Mouse (Mus musculus): ENCODE measurements around the gene Cmc1. TPM values are rescaled to one million over a fixed set of nuclear protein-coding genes. Genes with fewer than 3 reads are reported as not detected.
"Not testable (repeated sequence)": the region's sequence is repeated elsewhere in the genome, so short reads cannot be mapped to it uniquely, and the experiment has no call there.

The Cmc1 gene
- polyA plus RNA-seq, 1 experiment from 2014 or later = 61.1 TPM

DNA sequence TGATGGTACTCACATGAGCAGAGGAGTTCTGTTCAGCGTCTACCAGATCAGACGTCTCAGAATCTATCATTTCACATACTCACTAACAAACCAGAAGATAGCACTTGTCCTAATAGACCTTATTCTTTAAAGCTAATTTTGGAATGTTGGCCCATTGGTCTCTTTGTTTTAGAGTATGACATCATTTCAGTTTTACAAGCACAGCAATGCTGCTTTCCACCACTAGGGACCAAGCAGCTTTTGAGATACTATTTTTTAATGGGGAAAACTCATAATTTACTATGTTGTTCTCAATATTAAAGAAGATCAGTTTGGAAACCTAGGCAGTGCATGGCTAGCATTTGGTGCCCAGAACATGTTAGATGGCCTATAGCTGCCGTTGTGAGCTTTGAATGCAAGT lies 7.3 kb upstream of the Cmc1 start:
- Histone ChIP-seq H3K36me3 (ENCODE audit: control insufficient read depth, insufficient read depth, low read length) (no peaks in the 10 kb centered on the region), H3K9me3 (ENCODE audit: control insufficient read depth, low read length) (no peaks in the 10 kb centered on the region), H3K4me1 (replicated peaks; ENCODE audit: control insufficient read depth, insufficient read depth, low read length) (no peaks in the 10 kb centered on the region), H3K4me2 (ENCODE audit: low read length) (no peak overlapping the region), H3K27ac (ENCODE audit: low read depth) (no peak overlapping the region), H3K27me3 (replicated peaks; ENCODE audit: control insufficient read depth, insufficient read depth, low read length) (no peaks in the 10 kb centered on the region), H3K9ac (ENCODE audit: low read length) (no peak overlapping the region), H3K4me3 (ENCODE audit: low read depth, low read length) (no peak overlapping the region)
- DNase-seq (ENCODE audit: low spot score) = no peak
- no peak for ATAC-seq (replicated peaks; ENCODE audit: low FRiP score, low TSS enrichment, low read depth)
- 87% methylated on average over 3 of the region's 3 CpGs for WGBS

DNA sequence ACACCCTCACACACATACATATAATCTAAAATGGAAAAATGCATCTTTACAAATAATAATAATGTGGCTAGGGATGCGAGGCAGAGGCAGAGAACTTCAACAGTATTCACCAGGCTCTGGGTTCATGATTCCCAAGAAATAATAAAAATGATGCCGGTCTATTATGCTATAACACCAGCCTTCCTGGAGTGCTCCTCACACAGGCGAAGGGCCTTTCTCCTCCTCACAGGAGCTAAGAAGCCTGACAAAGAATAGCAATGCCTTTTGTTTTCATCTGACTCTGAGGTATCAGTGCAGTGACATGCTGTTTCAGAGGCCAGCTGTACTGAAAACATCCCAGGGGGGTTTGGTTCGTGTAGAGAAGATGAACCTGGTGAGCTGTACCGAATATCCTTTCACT lies 4.7 kb upstream of the Cmc1 start:
- Histone ChIP-seq H3K4me2 (ENCODE audit: low read length) (no peak overlapping the region), H3K36me3 (ENCODE audit: control insufficient read depth, insufficient read depth, low read length) (no peaks in the 10 kb centered on the region), H3K9me3 (ENCODE audit: control insufficient read depth, low read length) (no peaks in the 10 kb centered on the region), H3K27me3 (replicated peaks; ENCODE audit: control insufficient read depth, insufficient read depth, low read length) (no peaks in the 10 kb centered on the region), H3K9ac (ENCODE audit: low read length) (no peak overlapping the region), H3K27ac (ENCODE audit: low read depth) (no peak overlapping the region), H3K4me3 (ENCODE audit: low read depth, low read length) (no peak overlapping the region), H3K4me1 (replicated peaks; ENCODE audit: control insufficient read depth, insufficient read depth, low read length) (no peaks in the 10 kb centered on the region)
- 95% methylated on average over 5 of the region's 5 CpGs for WGBS
- ATAC-seq (replicated peaks; ENCODE audit: low FRiP score, low TSS enrichment, low read depth) = no peak
- no peak for DNase-seq (ENCODE audit: low spot score)

DNA sequence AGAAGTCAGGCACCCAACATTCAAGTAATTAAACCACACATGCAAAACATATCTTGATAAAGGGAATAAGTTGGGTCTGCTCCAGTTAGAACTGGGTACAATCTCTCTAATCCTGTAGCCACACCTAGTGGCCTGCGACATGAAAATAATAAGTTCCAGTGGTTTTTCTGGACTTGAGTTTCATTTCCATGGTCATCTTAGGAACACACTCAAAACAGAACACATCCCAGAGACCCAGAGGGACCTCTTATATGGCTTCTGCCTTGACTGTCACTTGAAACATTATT lies 1.2 kb upstream of the Cmc1 start:
- ATAC-seq (replicated peaks; ENCODE audit: low FRiP score, low TSS enrichment, low read depth) (no peak), DNase-seq (ENCODE audit: low spot score) (peak; percentile 44)
- 91% methylated on average over 1 of the region's 1 CpGs for WGBS
- Histone ChIP-seq H3K36me3 (ENCODE audit: control insufficient read depth, insufficient read depth, low read length) (no peaks in the 10 kb centered on the region), H3K4me1 (replicated peaks; ENCODE audit: control insufficient read depth, insufficient read depth, low read length) (peaks cover 8% of the 10 kb centered on the region; the same call in 1 of the 2 replicates), H3K27ac (ENCODE audit: low read depth) (no peak overlapping the region), H3K9me3 (ENCODE audit: control insufficient read depth, low read length) (no peaks in the 10 kb centered on the region), H3K9ac (ENCODE audit: low read length) (no peak overlapping the region), H3K4me3 (ENCODE audit: low read depth, low read length) (no peak overlapping the region), H3K27me3 (replicated peaks; ENCODE audit: control insufficient read depth, insufficient read depth, low read length) (no peaks in the 10 kb centered on the region), H3K4me2 (ENCODE audit: low read length) (no peak overlapping the region)

- Histone ChIP-seq H3K27ac (ENCODE audit: low read depth) (no peak overlapping the region), H3K4me2 (ENCODE audit: low read length) (peak overlapping the region; percentile 5), H3K4me1 (replicated peaks; ENCODE audit: control insufficient read depth, insufficient read depth, low read length) (peaks cover 8% of the 10 kb centered on the region; the same call in 1 of the 2 replicates), H3K9me3 (ENCODE audit: control insufficient read depth, low read length) (no peaks in the 10 kb centered on the region), H3K4me3 (ENCODE audit: low read depth, low read length) (peak overlapping the region; percentile 75; the same call in 1 of the 2 replicates), H3K9ac (ENCODE audit: low read length) (no peak overlapping the region), H3K27me3 (replicated peaks; ENCODE audit: control insufficient read depth, insufficient read depth, low read length) (no peaks in the 10 kb centered on the region), H3K36me3 (ENCODE audit: control insufficient read depth, insufficient read depth, low read length) (no peaks in the 10 kb centered on the region; the same call in 1 of the 2 replicates)
- peak; percentile 56 for ATAC-seq (replicated peaks; ENCODE audit: low FRiP score, low TSS enrichment, low read depth)
- no peak for DNase-seq (ENCODE audit: low spot score)
- WGBS = 74% methylated on average over 20 of the region's 20 CpGs
Measured at GRCm38 (mm10) chr9:118150429-118151220, 648 bp upstream of the Cmc1 start.

- H3K4me1 ChIP-seq (replicated peaks; ENCODE audit: control insufficient read depth, insufficient read depth, low read length); H3K9ac ChIP-seq (ENCODE audit: low read length); DNase-seq (ENCODE audit: low spot score); H3K27ac ChIP-seq (ENCODE audit: low read depth); H3K4me2 ChIP-seq (ENCODE audit: low read length); H3K9me3 ChIP-seq (ENCODE audit: control insufficient read depth, low read length); ATAC-seq (replicated peaks; ENCODE audit: low FRiP score, low TSS enrichment, low read depth); H3K4me3 ChIP-seq (ENCODE audit: low read depth, low read length); H3K36me3 ChIP-seq (ENCODE audit: control insufficient read depth, insufficient read depth, low read length); H3K27me3 ChIP-seq (replicated peaks; ENCODE audit: control insufficient read depth, insufficient read depth, low read length): not testable (repeated sequence)
- 80% methylated on average over 2 of the region's 3 CpGs for WGBS
Measured at GRCm38 (mm10) chr9:118140356-118140755, 9.6 kb downstream of the Cmc1 start.

DNA sequence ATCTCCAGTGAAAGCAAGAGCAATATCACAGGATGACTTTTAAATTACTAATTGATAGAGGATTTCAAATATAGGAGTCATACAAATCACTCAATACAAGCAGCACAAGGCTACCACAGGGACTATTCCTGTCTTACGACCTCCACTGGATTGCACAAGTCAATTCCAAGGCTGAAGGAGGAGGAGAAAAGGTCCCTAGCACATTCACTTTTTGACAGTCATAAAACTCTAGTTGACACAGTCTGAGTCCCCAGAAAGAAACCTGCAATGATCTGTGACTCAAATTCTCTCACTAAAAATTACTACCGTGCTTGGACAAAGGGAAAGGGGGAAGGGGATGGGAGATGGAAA lies 39.6 kb downstream of the Cmc1 start:
- DNase-seq (ENCODE audit: low spot score) = no peak
- H3K4me1 ChIP-seq (replicated peaks; ENCODE audit: control insufficient read depth, insufficient read depth, low read length) = no peaks in the 10 kb centered on the region
- WGBS = 68% methylated on average over 2 of the region's 2 CpGs

DNA sequence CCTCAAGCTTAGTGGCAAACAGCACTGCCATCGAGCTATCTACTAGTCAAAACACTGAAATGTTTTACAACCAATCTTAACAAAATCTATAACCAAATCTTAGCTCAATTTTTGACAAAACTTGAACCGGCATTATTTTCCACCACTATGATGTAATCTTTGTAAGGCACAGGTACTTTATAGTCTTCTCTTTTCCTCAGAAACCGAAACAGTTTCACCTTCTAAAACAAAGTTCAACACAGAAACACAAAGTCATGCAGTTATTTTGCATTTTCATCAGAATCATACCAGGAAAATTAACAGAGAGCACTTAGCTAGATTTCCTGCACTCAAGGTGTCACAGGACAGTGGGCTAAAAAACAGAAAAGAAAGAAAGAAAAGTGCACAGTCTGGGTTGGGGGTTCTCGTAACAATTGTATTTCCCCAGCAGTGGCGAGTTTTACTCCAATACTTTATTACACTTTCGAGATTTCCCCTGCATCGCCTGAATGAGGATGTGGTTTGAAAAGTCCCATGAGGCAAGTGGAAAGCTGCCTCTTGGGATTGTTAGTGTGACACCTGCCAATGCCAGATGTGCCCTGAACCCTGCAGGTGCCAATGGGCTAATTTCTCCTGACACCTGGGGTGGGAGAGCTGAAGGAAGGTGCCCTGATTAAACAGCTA lies 40.1 kb downstream of the Cmc1 start:
- H3K36me3 ChIP-seq (ENCODE audit: control insufficient read depth, insufficient read depth, low read length) = no peaks in the 10 kb centered on the region
- no peaks in the 10 kb centered on the region for H3K9me3 ChIP-seq (ENCODE audit: control insufficient read depth, low read length)
- no peak overlapping the region for H3K4me3 ChIP-seq (ENCODE audit: low read depth, low read length)
- no peak overlapping the region for H3K9ac ChIP-seq (ENCODE audit: low read length)
- no peaks in the 10 kb centered on the region for H3K4me1 ChIP-seq (replicated peaks; ENCODE audit: control insufficient read depth, insufficient read depth, low read length)
- no peaks in the 10 kb centered on the region for H3K27me3 ChIP-seq (replicated peaks; ENCODE audit: control insufficient read depth, insufficient read depth, low read length)
- ATAC-seq (replicated peaks; ENCODE audit: low FRiP score, low TSS enrichment, low read depth) (no peak), DNase-seq (ENCODE audit: low spot score) (no peak)
- no peak overlapping the region for H3K4me2 ChIP-seq (ENCODE audit: low read length)
- H3K27ac ChIP-seq (ENCODE audit: low read depth) = no peak overlapping the region
- WGBS = 90% methylated on average over 7 of the region's 7 CpGs

More for the DNA sequence above, 39.6 kb downstream of the Cmc1 start:
- Histone ChIP-seq H3K36me3 (ENCODE audit: control insufficient read depth, insufficient read depth, low read length) (no peaks in the 10 kb centered on the region), H3K9ac (ENCODE audit: low read length) (no peak overlapping the region), H3K4me3 (ENCODE audit: low read depth, low read length) (no peak overlapping the region), H3K4me2 (ENCODE audit: low read length) (no peak overlapping the region), H3K27ac (ENCODE audit: low read depth) (no peak overlapping the region), H3K27me3 (replicated peaks; ENCODE audit: control insufficient read depth, insufficient read depth, low read length) (no peaks in the 10 kb centered on the region), H3K9me3 (ENCODE audit: control insufficient read depth, low read length) (no peaks in the 10 kb centered on the region)
- ATAC-seq (replicated peaks; ENCODE audit: low FRiP score, low TSS enrichment, low read depth) = no peak

- Histone ChIP-seq H3K9me3 (ENCODE audit: control insufficient read depth, low read length) (no peaks in the 10 kb centered on the region), H3K36me3 (ENCODE audit: control insufficient read depth, insufficient read depth, low read length) (no peaks in the 10 kb centered on the region), H3K4me2 (ENCODE audit: low read length) (no peak overlapping the region), H3K4me3 (ENCODE audit: low read depth, low read length) (no peak overlapping the region), H3K27me3 (replicated peaks; ENCODE audit: control insufficient read depth, insufficient read depth, low read length) (no peaks in the 10 kb centered on the region), H3K9ac (ENCODE audit: low read length) (no peak overlapping the region), H3K4me1 (replicated peaks; ENCODE audit: control insufficient read depth, insufficient read depth, low read length) (no peaks in the 10 kb centered on the region), H3K27ac (ENCODE audit: low read depth) (no peak overlapping the region)
- no peak for DNase-seq (ENCODE audit: low spot score)
- WGBS = 74% methylated on average over 4 of the region's 4 CpGs
- no peak for ATAC-seq (replicated peaks; ENCODE audit: low FRiP score, low TSS enrichment, low read depth)
Measured at GRCm38 (mm10) chr9:118108527-118109011, 41.4 kb downstream of the Cmc1 start.

DNA sequence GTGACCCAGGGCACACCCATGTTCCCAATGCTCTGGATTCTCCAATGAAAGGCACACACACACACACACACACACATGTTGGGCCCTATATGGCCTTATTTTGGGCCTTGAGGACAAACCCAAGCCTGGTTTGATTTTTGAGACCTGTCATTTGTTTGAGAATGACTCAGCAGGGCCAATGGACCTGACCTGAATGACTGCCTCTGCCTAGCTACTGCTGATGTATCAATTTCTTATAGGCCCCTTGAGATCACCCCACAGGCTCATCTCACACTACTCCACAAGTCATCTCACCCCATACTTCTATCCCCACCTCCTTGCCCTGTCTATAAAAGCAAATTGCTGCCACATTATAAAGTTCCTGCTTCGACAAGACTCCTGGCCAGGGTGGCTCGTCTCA lies 48.2 kb downstream of the Cmc1 start:
- no peaks in the 10 kb centered on the region for H3K4me1 ChIP-seq (replicated peaks; ENCODE audit: control insufficient read depth, insufficient read depth, low read length)
- ATAC-seq (replicated peaks; ENCODE audit: low FRiP score, low TSS enrichment, low read depth) (no peak), DNase-seq (ENCODE audit: low spot score) (no peak)

More for the DNA sequence above, 48.2 kb downstream of the Cmc1 start:
- Histone ChIP-seq H3K9ac (ENCODE audit: low read length) (no peak overlapping the region), H3K36me3 (ENCODE audit: control insufficient read depth, insufficient read depth, low read length) (no peaks in the 10 kb centered on the region), H3K27ac (ENCODE audit: low read depth) (no peak overlapping the region), H3K4me3 (ENCODE audit: low read depth, low read length) (no peak overlapping the region), H3K4me2 (ENCODE audit: low read length) (no peak overlapping the region), H3K27me3 (replicated peaks; ENCODE audit: control insufficient read depth, insufficient read depth, low read length) (no peaks in the 10 kb centered on the region), H3K9me3 (ENCODE audit: control insufficient read depth, low read length) (no peaks in the 10 kb centered on the region)
- WGBS = 91% methylated on average over 2 of the region's 2 CpGs

Measured in intestine, embryonic 14.5 days (tissue).